Mouse (Mus musculus) heart, adult 2 months (tissue): ENCODE measurements at regions not wholly inside any gene's neighbourhood (a gene's known extent, or its start where the extent isn't known, plus 50 kb on each side); places are given as distances from the start of the nearest gene placed in this dataset.

Experiments
- CTCF ChIP-seq: fragments of 200-600 bp; IDR thresholded peaks from 2 replicates; pipeline ENCODE4 v1.8.1; 2022; ENCODE audit warnings: antibody characterized with exemption, mild to moderate bottlenecking, moderate library complexity
- EP300 ChIP-seq: fragments of 200-500 bp; IDR thresholded peaks from 2 replicates; pipeline ENCODE4 v1.6.1; 2011; ENCODE audit warnings: low read depth, low read length, control low read depth; ENCODE audit not compliant: insufficient read depth
- POLR2A ChIP-seq: fragments of 200-500 bp; IDR thresholded peaks from 2 replicates; pipeline ENCODE4 v1.6.1; 2011; ENCODE audit warnings: mild to moderate bottlenecking, low read depth, low read length, control low read depth; ENCODE audit not compliant: insufficient read depth

GRCm38 (mm10) chr9:60950161-60950560 is 155.8 kb downstream of the Uaca start:
- TF ChIP-seq CTCF (no peak), EP300 (no peak), POLR2A (no peak)
